Mouse (Mus musculus): ENCODE measurements around the gene Acmsd. TPM values are rescaled to one million over a fixed set of nuclear protein-coding genes. Genes with fewer than 3 reads are reported as not detected.
"Not testable (repeated sequence)": the region's sequence is repeated elsewhere in the genome, so short reads cannot be mapped to it uniquely, and the experiment has no call there.

Acmsd gene
- polyA plus RNA-seq, 1 experiment = not detected

DNA sequence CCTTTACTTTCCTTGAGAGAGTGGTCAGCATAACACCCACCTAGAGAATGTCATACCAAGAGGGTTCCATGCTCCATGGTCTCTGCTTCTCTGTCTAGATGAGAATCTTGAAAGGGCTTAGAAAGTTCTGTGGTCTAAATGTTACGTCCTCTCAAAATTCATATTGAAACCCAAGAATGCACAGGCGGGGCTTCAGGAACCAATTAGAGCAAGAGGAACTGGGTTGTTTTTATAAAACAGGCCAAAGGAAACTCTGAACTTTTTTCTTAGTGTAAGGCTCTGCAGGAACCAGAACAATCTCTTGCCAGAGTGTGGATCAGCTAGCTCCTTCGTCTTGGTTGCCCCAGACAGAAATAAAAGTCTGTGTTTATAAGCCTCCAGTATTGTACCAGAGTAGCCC is 3.6 kb downstream of the Acmsd start:
- TF ChIP-seq POLR2A (IDR thresholded peaks at IDR 0.05; ENCODE audit: low read depth, low read length) = no peak
- no peak for TF ChIP-seq CTCF (IDR thresholded peaks at IDR 0.05; ENCODE audit: borderline replicate concordance, insufficient read depth, low read length)
- Histone ChIP-seq H3K27ac (ENCODE audit: insufficient read depth, low read length) (no peak overlapping the region), H3K4me3 (ENCODE audit: insufficient read depth, low read length) (no peak overlapping the region), H3K4me1 (ENCODE audit: control insufficient read depth, insufficient read depth, low read length) (no peaks in the 10 kb centered on the region)

DNA sequence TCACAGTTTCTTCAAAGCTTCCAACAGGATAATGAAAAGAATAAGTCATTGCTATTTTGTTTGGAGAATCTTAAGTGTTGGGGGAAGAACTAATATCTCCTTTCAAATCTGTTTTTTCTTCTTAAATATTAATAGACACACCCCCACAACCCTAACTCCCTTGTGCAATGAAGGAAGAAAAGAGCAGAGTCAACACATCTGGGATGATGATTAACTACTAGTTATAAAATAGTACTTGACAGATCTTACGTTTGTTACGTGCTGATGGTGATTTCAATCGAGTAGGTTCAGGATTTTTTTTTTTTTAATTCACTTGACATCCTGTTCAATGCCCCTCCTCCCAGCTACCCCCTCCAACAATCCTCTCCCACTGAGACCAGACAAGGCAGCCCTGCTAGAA is 6.1 kb downstream of the Acmsd start:
- no peak overlapping the region for H3K4me3 ChIP-seq (ENCODE audit: insufficient read depth, low read length)
- no peak overlapping the region for H3K27ac ChIP-seq (ENCODE audit: insufficient read depth, low read length)
- TF ChIP-seq CTCF (IDR thresholded peaks at IDR 0.05; ENCODE audit: borderline replicate concordance, insufficient read depth, low read length) (no peak), POLR2A (IDR thresholded peaks at IDR 0.05; ENCODE audit: low read depth, low read length) (no peak)
- no peaks in the 10 kb centered on the region for H3K4me1 ChIP-seq (ENCODE audit: control insufficient read depth, insufficient read depth, low read length)

DNA sequence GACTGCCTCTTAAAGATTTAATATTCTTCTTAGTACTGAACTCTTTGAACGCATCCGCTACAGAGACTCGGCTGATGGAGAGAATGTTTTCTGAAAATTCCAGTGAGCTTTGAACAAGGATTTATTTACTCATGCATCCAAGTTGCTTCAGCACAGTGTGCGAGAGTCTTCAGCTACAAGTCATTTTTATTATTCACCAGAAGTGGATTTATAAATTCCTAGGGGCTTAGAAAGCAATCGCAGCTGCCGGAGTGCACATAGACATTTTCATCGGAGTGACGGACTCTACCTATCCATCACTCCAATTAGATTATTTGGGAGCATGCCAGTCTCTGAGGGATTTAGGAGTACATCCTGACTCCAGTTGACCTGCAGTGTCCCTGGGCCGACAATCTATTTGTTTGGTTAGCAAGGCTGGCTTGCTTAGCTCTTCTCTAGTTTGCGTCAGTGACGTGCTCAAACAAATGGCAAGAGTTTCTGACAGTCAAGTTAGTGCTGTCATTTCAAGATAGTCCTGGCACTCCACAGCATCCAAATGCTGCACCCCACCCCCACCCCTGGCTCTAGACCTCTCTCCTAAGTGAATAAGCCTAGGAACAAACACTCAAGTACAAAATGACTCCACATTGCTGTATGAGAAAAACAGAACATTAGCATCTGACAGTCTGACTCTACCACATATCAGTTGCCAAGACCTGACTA is 21.3 kb downstream of the Acmsd start:
- Histone ChIP-seq H3K4me1 (ENCODE audit: control insufficient read depth, insufficient read depth, low read length) (no peaks in the 10 kb centered on the region), H3K27ac (ENCODE audit: insufficient read depth, low read length) (no peak overlapping the region), H3K4me3 (ENCODE audit: insufficient read depth, low read length) (no peak overlapping the region)
- TF ChIP-seq CTCF (IDR thresholded peaks at IDR 0.05; ENCODE audit: borderline replicate concordance, insufficient read depth, low read length) (no peak), POLR2A (IDR thresholded peaks at IDR 0.05; ENCODE audit: low read depth, low read length) (no peak)

DNA sequence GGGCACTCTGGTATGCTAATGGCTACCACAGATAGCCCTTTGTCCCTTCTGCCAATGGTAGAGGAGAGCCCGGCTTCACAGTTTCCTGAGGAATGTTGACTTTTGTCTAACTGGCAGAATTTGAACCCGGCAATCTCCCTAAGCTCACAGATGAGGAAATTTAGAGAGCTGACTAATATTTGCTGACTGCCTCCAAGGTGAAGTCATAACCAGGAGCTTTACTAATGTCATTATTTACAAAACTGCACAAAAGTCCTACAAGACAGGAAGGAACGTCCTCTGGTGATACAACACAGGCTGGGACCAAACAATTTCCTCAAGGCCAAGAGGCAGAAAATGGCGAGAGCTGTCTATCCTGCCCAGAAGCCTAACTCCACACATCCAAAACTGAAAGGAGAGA is 26.6 kb downstream of the Acmsd start:
- TF ChIP-seq POLR2A (IDR thresholded peaks at IDR 0.05; ENCODE audit: low read depth, low read length) (no peak), CTCF (IDR thresholded peaks at IDR 0.05; ENCODE audit: borderline replicate concordance, insufficient read depth, low read length) (no peak)
- no peak overlapping the region for H3K4me3 ChIP-seq (ENCODE audit: insufficient read depth, low read length)
- H3K4me1 ChIP-seq (ENCODE audit: control insufficient read depth, insufficient read depth, low read length) = no peaks in the 10 kb centered on the region
- H3K27ac ChIP-seq (ENCODE audit: insufficient read depth, low read length) = no peak overlapping the region

DNA sequence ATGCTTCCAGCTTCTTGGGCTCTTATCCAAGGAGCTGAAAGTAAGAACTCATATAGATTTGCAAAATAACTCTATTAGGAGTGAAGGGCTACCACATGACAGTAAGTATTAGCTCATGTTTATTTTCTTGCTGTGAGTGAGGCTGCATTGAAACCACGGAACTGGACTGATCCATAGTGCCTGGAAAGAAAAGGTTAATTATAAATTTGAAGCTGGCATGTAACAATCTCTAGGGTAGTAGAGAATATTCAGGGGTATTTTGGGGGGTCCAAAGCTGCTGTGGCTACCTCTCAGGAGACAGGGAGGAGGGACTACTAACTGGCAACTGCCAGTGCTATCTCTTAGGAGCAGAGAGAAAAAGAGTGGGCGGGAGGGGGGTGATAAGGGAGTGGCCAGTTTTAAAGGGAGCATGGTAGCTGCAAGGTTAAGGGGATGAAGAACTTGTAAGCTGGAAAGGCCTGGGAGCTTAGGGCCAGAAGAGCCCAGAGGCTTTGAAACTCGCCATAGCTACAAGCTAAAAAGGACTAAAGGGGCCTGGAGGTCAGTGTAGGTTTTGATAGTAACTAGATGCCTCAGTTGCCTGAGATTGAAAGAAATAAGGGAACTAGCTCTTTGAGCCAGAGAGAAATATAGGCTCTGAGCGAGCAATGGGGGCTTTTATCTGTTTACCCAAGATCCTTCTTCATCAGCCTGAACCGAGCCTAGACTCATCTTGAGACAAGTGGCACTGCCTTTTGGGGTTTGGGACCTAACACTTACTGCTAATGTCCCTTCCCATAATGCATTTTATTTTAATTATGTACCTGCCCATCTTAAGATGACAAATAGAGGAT is 27.3 kb downstream of the Acmsd start:
- H3K4me3 ChIP-seq (ENCODE audit: insufficient read depth, low read length) = no peak overlapping the region
- H3K27ac ChIP-seq (ENCODE audit: insufficient read depth, low read length) = no peak overlapping the region
- H3K4me1 ChIP-seq (ENCODE audit: control insufficient read depth, insufficient read depth, low read length) = no peaks in the 10 kb centered on the region
- no peak for TF ChIP-seq CTCF (IDR thresholded peaks at IDR 0.05; ENCODE audit: borderline replicate concordance, insufficient read depth, low read length)
- TF ChIP-seq POLR2A (IDR thresholded peaks at IDR 0.05; ENCODE audit: low read depth, low read length) = no peak

DNA sequence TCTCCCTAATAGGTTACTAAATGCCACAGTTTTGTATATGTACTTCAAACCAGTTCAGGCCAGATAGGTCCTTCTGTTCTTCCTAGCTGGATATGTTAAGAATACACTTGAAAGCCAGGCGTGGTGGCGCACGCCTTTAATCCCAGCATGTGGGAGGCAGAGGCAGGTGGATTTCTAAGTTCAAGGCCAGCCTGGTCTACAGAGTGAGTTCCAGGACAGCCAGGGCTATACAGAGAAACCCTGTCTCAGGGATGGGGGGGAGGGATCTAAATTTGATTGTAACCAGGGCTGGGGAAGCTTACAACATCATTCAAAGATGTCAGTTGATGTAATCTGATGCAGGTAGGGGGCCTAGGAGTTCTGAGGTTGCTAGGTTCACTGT is 27.9 kb downstream of the Acmsd start:
- not testable (repeated sequence) for H3K4me3 ChIP-seq (ENCODE audit: insufficient read depth, low read length); H3K4me1 ChIP-seq (ENCODE audit: control insufficient read depth, insufficient read depth, low read length); H3K27ac ChIP-seq (ENCODE audit: insufficient read depth, low read length)

DNA sequence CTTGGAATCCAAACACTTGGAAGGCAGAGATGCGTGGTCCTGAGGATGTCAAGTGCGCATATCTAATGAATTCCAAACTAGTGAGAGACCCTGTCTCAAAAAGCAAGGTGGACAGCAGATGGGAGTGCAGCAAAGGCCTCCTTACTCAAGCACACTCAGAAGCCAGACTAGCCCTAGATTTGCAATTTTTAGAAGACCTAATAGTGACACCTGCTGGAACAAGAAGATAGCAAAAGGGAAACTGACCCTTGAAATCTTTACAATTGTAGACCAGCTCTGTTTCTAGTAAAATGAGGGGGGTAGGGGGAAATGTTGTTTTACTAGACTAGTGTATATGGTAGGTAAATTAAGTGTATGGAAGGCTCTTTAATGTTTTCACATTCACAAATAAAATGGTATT is 36.3 kb downstream of the Acmsd start:
- TF ChIP-seq CTCF (IDR thresholded peaks at IDR 0.05; ENCODE audit: borderline replicate concordance, insufficient read depth, low read length) (no peak), POLR2A (IDR thresholded peaks at IDR 0.05; ENCODE audit: low read depth, low read length) (no peak)

DNA sequence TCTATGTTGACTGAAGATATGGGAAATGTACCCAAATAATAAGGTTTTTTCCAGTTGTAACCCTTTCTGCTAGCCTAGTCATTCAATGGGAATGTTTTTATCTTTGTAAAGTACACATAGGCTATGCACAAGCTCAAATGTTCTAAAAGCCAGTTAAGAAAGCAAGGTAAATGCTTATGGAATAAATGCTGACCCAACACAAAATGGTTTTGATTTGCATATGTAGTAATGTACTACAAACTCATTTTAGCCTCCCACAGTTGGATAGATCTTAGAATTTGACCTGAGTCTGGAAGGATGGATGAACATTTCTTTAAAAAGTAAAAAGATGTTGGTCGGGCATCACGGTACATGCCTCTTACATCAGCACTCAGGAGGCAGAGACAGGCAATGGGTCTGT is 37.5 kb downstream of the Acmsd start:
- TF ChIP-seq POLR2A (IDR thresholded peaks at IDR 0.05; ENCODE audit: low read depth, low read length) (no peak), CTCF (IDR thresholded peaks at IDR 0.05; ENCODE audit: borderline replicate concordance, insufficient read depth, low read length) (no peak)
- no peaks in the 10 kb centered on the region for H3K4me1 ChIP-seq (ENCODE audit: control insufficient read depth, insufficient read depth, low read length)
- H3K27ac ChIP-seq (ENCODE audit: insufficient read depth, low read length) = no peak overlapping the region
- H3K4me3 ChIP-seq (ENCODE audit: insufficient read depth, low read length) = no peak overlapping the region

More for the DNA sequence above, 36.3 kb downstream of the Acmsd start:
- H3K4me1 ChIP-seq (ENCODE audit: control insufficient read depth, insufficient read depth, low read length) = no peaks in the 10 kb centered on the region
- no peak overlapping the region for H3K27ac ChIP-seq (ENCODE audit: insufficient read depth, low read length)
- H3K4me3 ChIP-seq (ENCODE audit: insufficient read depth, low read length) = no peak overlapping the region

DNA sequence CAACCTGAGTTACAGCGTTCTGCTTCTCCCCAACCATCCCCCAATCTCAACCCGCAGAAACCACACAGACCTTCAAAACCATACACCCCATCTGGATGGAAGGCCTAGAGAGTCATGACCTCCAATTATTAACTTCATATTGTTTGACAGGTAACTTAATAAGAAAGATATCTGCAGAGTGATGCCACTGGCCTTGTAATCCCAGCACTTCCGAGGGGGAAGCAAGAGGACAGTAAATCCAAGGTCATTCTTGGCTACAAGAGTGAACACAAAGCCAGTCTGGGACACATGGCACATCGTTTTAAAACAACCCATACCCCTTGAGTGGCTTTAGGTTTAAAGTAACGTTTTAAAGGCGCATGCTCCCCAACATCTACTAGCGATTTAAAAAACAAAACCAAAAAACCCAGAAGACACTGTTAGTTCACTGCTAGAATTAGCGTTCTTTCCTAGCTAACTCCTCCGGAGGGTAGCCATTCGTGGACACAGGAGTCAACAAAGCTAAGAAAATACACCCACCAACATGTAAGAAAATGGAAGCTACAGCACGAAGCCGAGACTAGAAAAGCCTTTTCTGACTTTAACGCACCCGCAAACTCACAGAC is 44.1 kb downstream of the Acmsd start:
- peak overlapping the region; percentile 89 for H3K4me3 ChIP-seq (ENCODE audit: insufficient read depth, low read length)
- H3K27ac ChIP-seq (ENCODE audit: insufficient read depth, low read length) = peak overlapping the region; percentile 89
- H3K4me1 ChIP-seq (ENCODE audit: control insufficient read depth, insufficient read depth, low read length) = peaks cover 4% of the 10 kb centered on the region; the same call in 1 of the 2 replicates
- TF ChIP-seq POLR2A (IDR thresholded peaks at IDR 0.05; ENCODE audit: low read depth, low read length) = no peak
- TF ChIP-seq CTCF (IDR thresholded peaks at IDR 0.05; ENCODE audit: borderline replicate concordance, insufficient read depth, low read length) = no peak

All from embryonic fibroblast, embryonic 13.5 days (primary cell).